Mouse (Mus musculus): ENCODE data around the gene Foxn1.

The Foxn1 gene

GRCm38 (mm10) chr11:78386508-78387043 is at the start of gene Foxn1:
Gene Foxn1, minus strand, starts transcription at chr11:78386558.
- DNase-seq (ENCODE audit: low spot score in 2 of 2), result no peak

GRCm38 (mm10) chr11:78435776-78436349 is 49.5 kb upstream of the Foxn1 start:
- DNase-seq (ENCODE audit: low spot score in 2 of 2), result peak in 1 of 2 experiments; percentile 27

- no peak for DNase-seq (ENCODE audit: low spot score in 2 of 2)
These were observed 47.7 kb upstream of the Foxn1 start for GRCm38 (mm10) chr11:78434052-78434451.

- no peak for DNase-seq (ENCODE audit: low spot score in 2 of 2)
These were observed 44.8 kb upstream of the Foxn1 start for GRCm38 (mm10) chr11:78431176-78431575.

- DNase-seq (ENCODE audit: low spot score in 2 of 2), result no peak
These were observed 44.0 kb upstream of the Foxn1 start for GRCm38 (mm10) chr11:78430195-78430878.

- DNase-seq (ENCODE audit: low spot score in 2 of 2), result no peak
These were observed 42.0 kb upstream of the Foxn1 start for GRCm38 (mm10) chr11:78428309-78428708.

GRCm38 (mm10) chr11:78427655-78428054 is 41.3 kb upstream of the Foxn1 start:
- DNase-seq (ENCODE audit: low spot score in 2 of 2), result no peak

GRCm38 (mm10) chr11:78425572-78425971 is 39.2 kb upstream of the Foxn1 start:
- DNase-seq (ENCODE audit: low spot score in 2 of 2), result no peak

- no peak for DNase-seq (ENCODE audit: low spot score in 2 of 2)
These were observed 38.0 kb upstream of the Foxn1 start for GRCm38 (mm10) chr11:78424352-78424751.

- DNase-seq (ENCODE audit: low spot score in 2 of 2), result no peak
These were observed 35.9 kb upstream of the Foxn1 start, which contains the start of gene Slc13a2 for GRCm38 (mm10) chr11:78422055-78422819. Gene Slc13a2, minus strand, starts transcription at chr11:78422217.

- no peak for DNase-seq (ENCODE audit: low spot score in 2 of 2)
These were observed 35.0 kb upstream of the Foxn1 start for GRCm38 (mm10) chr11:78421201-78422009.

GRCm38 (mm10) chr11:78420263-78420889 is 34.0 kb upstream of the Foxn1 start:
- no peak for DNase-seq (ENCODE audit: low spot score in 2 of 2)

GRCm38 (mm10) chr11:78416854-78417253 is 30.5 kb upstream of the Foxn1 start:
- DNase-seq (ENCODE audit: low spot score in 2 of 2), result no peak

- no peak for DNase-seq (ENCODE audit: low spot score in 2 of 2)
These were observed 26.5 kb upstream of the Foxn1 start for GRCm38 (mm10) chr11:78412861-78413260.

- no peak for DNase-seq (ENCODE audit: low spot score in 2 of 2)
These were observed 26.0 kb upstream of the Foxn1 start for GRCm38 (mm10) chr11:78412324-78412850.

GRCm38 (mm10) chr11:78411606-78412323 is 25.4 kb upstream of the Foxn1 start:
- DNase-seq (ENCODE audit: low spot score in 2 of 2), result no peak

GRCm38 (mm10) chr11:78408256-78409240 is 22.2 kb upstream of the Foxn1 start:
- no peak for DNase-seq (ENCODE audit: low spot score in 2 of 2)

- no peak for DNase-seq (ENCODE audit: low spot score in 2 of 2)
These were observed 15.7 kb upstream of the Foxn1 start for GRCm38 (mm10) chr11:78402062-78402461.

- no peak for DNase-seq (ENCODE audit: low spot score in 2 of 2)
These were observed 15.1 kb upstream of the Foxn1 start for GRCm38 (mm10) chr11:78401469-78401868.
